In genomic region chr14:103630545-103630944, GRCm38 (mm10) we compare ENCODE assay signal across 9 mouse cellular contexts. TPM values are rescaled to one million over a fixed set of nuclear protein-coding genes. Genes with fewer than 3 reads are reported as not detected.
A peak's percentile ranks its signal among the peaks of the same experiment; 100 is the strongest.
DNase-seq lines count a peak whose midpoint lies in the region; ATAC-seq and TF ChIP-seq lines count a peak whose summit lies in the region.
"Had no signal": no experiment of that assay in that cellular context is flagged by ENCODE, and none has a peak within 500 bp of the region (broad histone marks: within the 10 kb centered on the region; RNA-seq: fewer than 3 reads in every experiment).

No protein-coding gene starts in this region.

- H3K9me3 ChIP-seq in midbrain, postnatal 0 days (ENCODE audit: low read length), result no peaks in the 10 kb centered on the region
- no peaks in the 10 kb centered on the region for H3K9me3 ChIP-seq in midbrain, embryonic 11.5 days (ENCODE audit: control insufficient read depth, low read length)
- H3K9me3 ChIP-seq in heart, embryonic 10.5 days, result no peaks in the 10 kb centered on the region
- H3K9me3 ChIP-seq: limb, embryonic 15.5 days had no signal

- H3K36me3 ChIP-seq in midbrain, postnatal 0 days (ENCODE audit: insufficient read depth, low read length), result no peaks in the 10 kb centered on the region
- no peaks in the 10 kb centered on the region for H3K36me3 ChIP-seq in midbrain, embryonic 11.5 days (ENCODE audit: control insufficient read depth, insufficient read depth, low read length)
- no peaks in the 10 kb centered on the region for H3K36me3 ChIP-seq in heart, embryonic 10.5 days
- H3K36me3 ChIP-seq: limb, embryonic 15.5 days had no signal

- no peak overlapping the region for H3K4me2 ChIP-seq in midbrain, postnatal 0 days (ENCODE audit: low read depth, low read length, poor library complexity, severe bottlenecking)
- no peak overlapping the region for H3K4me2 ChIP-seq in midbrain, embryonic 11.5 days
- H3K4me2 ChIP-seq: limb, embryonic 15.5 days had no signal

- no peak overlapping the region for H3K27ac ChIP-seq in midbrain, postnatal 0 days (ENCODE audit: low read depth, low read length)
- no peak overlapping the region for H3K27ac ChIP-seq in midbrain, embryonic 11.5 days (ENCODE audit: low read depth, low read length)
- no peak overlapping the region for H3K27ac ChIP-seq in heart, embryonic 10.5 days
- H3K27ac ChIP-seq: limb, embryonic 15.5 days had no signal

- intact Hi-C loops in left cerebral cortex, postnatal 36 days (cut with DNase I), result no loop called here

- ATAC-seq in midbrain, postnatal 0 days (ENCODE audit: low FRiP score), result no peak
- no peak for ATAC-seq in midbrain, embryonic 11.5 days (ENCODE audit: low FRiP score)

- peak; percentile 17 to 43 for DNase-seq in cerebellum, postnatal 14 days
- no peak for DNase-seq in cerebellum, adult 11 months
- DNase-seq in midbrain, postnatal 0 days (ENCODE audit: low spot score), result no peak
- no peak for DNase-seq in midbrain, embryonic 11.5 days (ENCODE audit: low spot score, missing footprints)
- peak; percentile 30 to 41 for DNase-seq in left cerebral cortex, postnatal 36 days (ENCODE audit: low spot score in 2 of 2)
- DNase-seq in thymus, postnatal 14 days, result peak; percentile 79
- no peak for DNase-seq in heart, embryonic 10.5 days (ENCODE audit: low spot score)
- no peak for DNase-seq in kidney, adult 11 months

- WGBS in midbrain, postnatal 0 days, result 81% methylated on average over 8 of the region's 8 CpGs
- WGBS in midbrain, embryonic 11.5 days, result 85% methylated on average over 8 of the region's 8 CpGs
- WGBS in heart, embryonic 10.5 days, result 79% methylated on average over 8 of the region's 8 CpGs

- 0 out of 2 replicates have a peak, but pooled peaks have one; percentile 20 for TF ChIP-seq CTCF in midbrain, postnatal 0 days (IDR thresholded peaks at IDR 0.05)

- no peak overlapping the region for H3K9ac ChIP-seq in midbrain, postnatal 0 days (replicated peaks; ENCODE audit: low read length, poor library complexity, severe bottlenecking)
- no peak overlapping the region for H3K9ac ChIP-seq in midbrain, embryonic 11.5 days (ENCODE audit: low read length)
- H3K9ac ChIP-seq: limb, embryonic 15.5 days had no signal

- H3K4me3 ChIP-seq in midbrain, postnatal 0 days (ENCODE audit: low read depth, low read length), result no peak overlapping the region
- H3K4me3 ChIP-seq in midbrain, embryonic 11.5 days (ENCODE audit: low read depth, low read length), result no peak overlapping the region
- H3K4me3 ChIP-seq in heart, embryonic 10.5 days, result no peak overlapping the region
- H3K4me3 ChIP-seq: limb, embryonic 15.5 days had no signal

- H3K27me3 ChIP-seq in midbrain, postnatal 0 days (ENCODE audit: insufficient read depth, low read length), result no peaks in the 10 kb centered on the region
- no peaks in the 10 kb centered on the region for H3K27me3 ChIP-seq in midbrain, embryonic 11.5 days (ENCODE audit: control insufficient read depth, insufficient read depth, low read length)
- H3K27me3 ChIP-seq in heart, embryonic 10.5 days (ENCODE audit: insufficient read depth, poor library complexity, severe bottlenecking), result no peaks in the 10 kb centered on the region
- H3K27me3 ChIP-seq: limb, embryonic 15.5 days had no signal

- H3K4me1 ChIP-seq in midbrain, postnatal 0 days (ENCODE audit: insufficient read depth, low read length), result no peaks in the 10 kb centered on the region
- no peaks in the 10 kb centered on the region for H3K4me1 ChIP-seq in midbrain, embryonic 11.5 days (ENCODE audit: control insufficient read depth, insufficient read depth, low read length)
- no peaks in the 10 kb centered on the region for H3K4me1 ChIP-seq in heart, embryonic 10.5 days
- H3K4me1 ChIP-seq: limb, embryonic 15.5 days had no signal

RNA-seq across cellular contexts. Expression of gene Slain1, which starts 19.5 kb away (rescaled TPM):
- total RNA-seq in midbrain, postnatal 0 days (2014; rRNA removed), result 70.0 and 89.7 TPM in 2 replicates
- 16.6 and 20.3 TPM in 2 replicates for polyA plus RNA-seq in midbrain, postnatal 0 days (2015; fragmentation: Nextera tagmentation; extraction: Ambion mirVana)
- polyA plus RNA-seq in midbrain, embryonic 11.5 days (2014; fragmentation: Nextera tagmentation; extraction: Ambion mirVana), result 15.9 and 16.0 TPM in 2 replicates
- 10 to 100 TPM; 46.2 to 48.1 TPM for total RNA-seq in left cerebral cortex, postnatal 36 days (2021)
- 0.43 and 1.0 TPM in 2 replicates for polyA plus RNA-seq in heart, embryonic 10.5 days (2016; fragmentation: Nextera tagmentation; extraction: Ambion mirVana)

Comparison
In these comparisons a context has a peak if more than half of its experiments do, and no peak if none do; other contexts are left out.
1. DNase-seq: peak in cerebellum, postnatal 14 days (2 of 2), left cerebral cortex, postnatal 36 days (2 of 2) and thymus, postnatal 14 days (single experiment); none in cerebellum, adult 11 months (single experiment), midbrain, postnatal 0 days (single experiment), midbrain, embryonic 11.5 days (single experiment), heart, embryonic 10.5 days (single experiment) and kidney, adult 11 months (single experiment).